Mouse (Mus musculus) megakaryocyte, embryonic 14.5 days (primary cell): ENCODE results near the gene Gm11146.

Experiments
- FLI1 ChIP-seq: IDR thresholded peaks from 2 replicates; pipeline ENCODE4 v1.6.1; 2012; ENCODE audit warnings: low read length, inconsistent platforms, mixed read lengths
- GATA1 ChIP-seq: IDR thresholded peaks from 3 replicates; pipeline ENCODE4 v1.6.1; 2012; ENCODE audit warnings: mixed read lengths, low read length, inconsistent platforms, borderline replicate concordance

DNA sequence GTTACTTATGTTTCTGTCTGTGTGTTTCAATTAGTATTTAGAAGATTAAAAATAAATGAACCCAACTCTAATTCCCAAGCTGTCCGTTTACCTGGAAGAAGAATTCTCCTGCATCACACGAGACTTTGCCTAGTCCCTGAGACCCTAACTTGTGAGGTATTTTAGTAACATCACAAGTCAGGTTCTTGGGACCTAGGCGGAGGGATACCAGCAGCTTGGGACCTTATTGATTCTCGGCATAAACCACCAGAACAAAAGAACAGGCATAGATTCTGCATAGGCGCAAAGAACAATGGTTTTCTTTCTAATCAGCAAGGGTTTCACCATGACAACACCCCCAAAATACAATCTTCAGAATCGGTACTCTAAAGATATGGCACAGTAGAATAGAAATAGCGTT is 44.3 kb upstream of the Gm11146 start:
- TF ChIP-seq GATA1 (no peak), FLI1 (no peak)
